Mouse (Mus musculus) kidney, postnatal 0 days (tissue): ENCODE results near the gene Gm37419. TPM values are rescaled to one million over a fixed set of nuclear protein-coding genes. Genes with fewer than 3 reads are reported as not detected.

ENCODE experiments used
- ATAC-seq: fragments of 200-750 bp; cut with Nextera tagmentation; replicated peaks from 2 replicates; pipeline ENCODE4 v1.8.0; 2017; ENCODE audit warnings: low read depth, moderate number of reproducible peaks, moderate TSS enrichment, moderate library complexity; ENCODE audit not compliant: low FRiP score
- DNase-seq: peaks from one replicate; pipeline ENCODE4 v3.0.0-alpha.2; 2016; ENCODE audit warnings: low spot score
- H3K27ac ChIP-seq: fragments of 300-500 bp; sonication (generic); 2 replicates; pipeline ENCODE4 v1.5.1; 2014; ENCODE audit warnings: mild to moderate bottlenecking
- H3K27me3 ChIP-seq: fragments of 300-500 bp; sonication (generic); 2 replicates; pipeline ENCODE4 v1.6.1; 2014; ENCODE audit warnings: low read length, mixed read lengths; ENCODE audit not compliant: insufficient read depth
- H3K36me3 ChIP-seq: fragments of 300-500 bp; sonication (generic); 2 replicates; pipeline ENCODE4 v1.6.1; 2014; ENCODE audit warnings: low read length, mixed read lengths; ENCODE audit not compliant: insufficient read depth
- H3K4me1 ChIP-seq: fragments of 300-500 bp; sonication (generic); replicated peaks from 2 replicates; pipeline ENCODE4 v1.6.1; 2014; ENCODE audit warnings: antibody characterized with exemption, low read length, mixed read lengths; ENCODE audit not compliant: insufficient read depth
- H3K4me2 ChIP-seq: fragments of 300-500 bp; sonication (generic); 2 replicates; pipeline ENCODE4 v1.6.1; 2014; ENCODE audit warnings: mild to moderate bottlenecking, low read length, moderate library complexity, mixed read lengths
- H3K4me3 ChIP-seq: fragments of 300-500 bp; sonication (generic); replicated peaks from 2 replicates; pipeline ENCODE4 v1.5.1; 2014; ENCODE audit warnings: low read depth, low read length
- H3K9ac ChIP-seq: fragments of 300-500 bp; sonication (generic); 2 replicates; pipeline ENCODE4 v1.6.1; 2014; ENCODE audit warnings: low read depth, low read length
- H3K9me3 ChIP-seq: fragments of 300-500 bp; sonication (generic); replicated peaks from 2 replicates; pipeline ENCODE4 v1.6.1; 2016; ENCODE audit warnings: low read length, inconsistent platforms, mixed read lengths
- CTCF ChIP-seq: IDR thresholded peaks from 2 replicates; pipeline ENCODE4 v1.5.1; 2016; ENCODE audit warnings: antibody characterized with exemption, low read depth, mild to moderate bottlenecking, moderate library complexity
- WGBS: fragments of 180-500 bp; shearing (Covaris S2); extraction: QIAGEN DNeasy Blood & Tissue Kit; methylation state at CpG from one replicate; pipeline ENCODE4 v1.1.7; 2014; 5-methylcytosine and 5-hydroxymethylcytosine counted together
- polyA plus RNA-seq: library from polyadenylated mRNA; unstranded; fragments of >200 nt; fragmentation: Nextera tagmentation; extraction: Ambion mirVana; gene quantifications from 2 replicates; pipeline ENCODE4 v1.2.1, GENCODE M21; 2015

Gene Gm37419
- polyA plus RNA-seq, 1 experiment from 2014 or later: not detected

DNA sequence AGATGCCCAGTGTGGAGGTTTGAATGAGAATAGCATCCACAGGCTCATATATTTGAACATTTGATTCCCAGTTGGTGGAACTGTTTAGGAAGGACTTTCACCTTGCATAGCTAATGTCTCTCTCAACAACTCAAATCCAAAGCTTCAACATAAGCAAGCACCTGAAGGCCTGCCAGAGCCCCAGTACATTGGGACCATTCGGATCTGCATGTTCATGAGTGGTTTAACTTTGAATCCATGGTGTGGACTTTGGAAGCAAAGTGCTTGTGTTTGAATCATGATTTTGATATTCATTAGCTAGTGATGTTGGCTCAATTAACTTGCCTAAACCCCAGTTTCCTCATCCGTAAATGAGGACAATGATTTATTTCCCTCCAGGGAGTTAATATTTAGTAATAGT, 21.6 kb downstream of the Gm37419 start:
- H3K4me1 ChIP-seq: no peaks in the 10 kb centered on the region
- ATAC-seq (no peak), DNase-seq (no peak)
- no peak for TF ChIP-seq CTCF
- 69% methylated on average over 2 of the region's 2 CpGs for WGBS
- H3K27ac ChIP-seq: no peak overlapping the region
- no peak overlapping the region for H3K4me3 ChIP-seq
- no peaks in the 10 kb centered on the region for H3K27me3 ChIP-seq
- H3K9ac ChIP-seq: no peak overlapping the region
- H3K36me3 ChIP-seq: no peaks in the 10 kb centered on the region
- H3K9me3 ChIP-seq: no peaks in the 10 kb centered on the region
- H3K4me2 ChIP-seq: no peak overlapping the region

DNA sequence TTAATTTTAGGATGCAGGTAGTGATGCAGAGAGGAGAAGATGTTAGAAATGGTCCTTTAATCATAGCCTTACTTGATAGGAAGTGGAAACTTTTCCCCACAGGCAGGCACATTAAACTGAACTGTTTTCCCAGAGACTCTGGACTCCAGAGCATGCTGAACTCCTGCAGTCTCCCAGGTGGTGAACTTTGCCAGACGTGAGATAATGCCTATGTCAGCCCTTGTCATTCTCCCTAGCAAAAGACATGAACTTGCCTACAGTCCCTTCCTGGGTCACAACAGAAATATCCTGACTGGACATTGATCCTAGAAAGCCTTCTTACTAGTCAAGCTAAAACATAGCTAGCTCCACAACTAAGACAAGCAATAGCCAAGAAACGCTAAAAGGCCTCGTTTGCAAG, 23.0 kb downstream of the Gm37419 start:
- H3K27me3 ChIP-seq: no peaks in the 10 kb centered on the region
- H3K9me3 ChIP-seq: no peaks in the 10 kb centered on the region
- H3K4me3 ChIP-seq: no peak overlapping the region
- no peak overlapping the region for H3K4me2 ChIP-seq
- DNase-seq (no peak), ATAC-seq (peak; percentile 74; the same call in 1 of the 2 replicates)
- H3K36me3 ChIP-seq: no peaks in the 10 kb centered on the region
- 69% methylated on average over 3 of the region's 3 CpGs for WGBS
- H3K27ac ChIP-seq: no peak overlapping the region
- no peak for TF ChIP-seq CTCF
- no peak overlapping the region for H3K9ac ChIP-seq
- H3K4me1 ChIP-seq: no peaks in the 10 kb centered on the region

DNA sequence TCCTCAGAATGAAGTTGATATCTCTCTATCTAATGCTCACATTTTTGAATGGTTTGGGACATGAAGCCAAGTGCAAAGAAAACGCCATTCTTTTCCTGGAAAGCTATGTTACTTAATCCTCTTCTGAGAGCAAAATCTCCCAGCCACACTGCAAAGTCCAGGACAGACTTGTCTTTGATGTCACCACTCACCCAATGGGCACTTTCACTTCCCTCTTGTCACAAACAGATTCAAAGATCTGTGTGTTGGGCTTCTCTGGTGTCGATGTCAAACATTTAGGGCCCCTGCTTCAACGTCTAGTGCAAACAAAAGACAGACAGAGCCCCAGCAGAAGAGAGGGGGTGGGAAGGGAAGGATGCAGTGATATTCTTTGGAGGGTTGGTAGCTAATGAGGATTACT, 23.8 kb downstream of the Gm37419 start:
- no peaks in the 10 kb centered on the region for H3K27me3 ChIP-seq
- TF ChIP-seq CTCF: no peak
- H3K4me2 ChIP-seq: no peak overlapping the region
- no peak overlapping the region for H3K27ac ChIP-seq
- WGBS: 38% methylated on average over 3 of the region's 3 CpGs
- H3K4me1 ChIP-seq: no peaks in the 10 kb centered on the region
- H3K36me3 ChIP-seq: no peaks in the 10 kb centered on the region
- no peak overlapping the region for H3K9ac ChIP-seq
- ATAC-seq: no peak
- H3K4me3 ChIP-seq: no peak overlapping the region
- H3K9me3 ChIP-seq: no peaks in the 10 kb centered on the region
- DNase-seq: no peak

DNA sequence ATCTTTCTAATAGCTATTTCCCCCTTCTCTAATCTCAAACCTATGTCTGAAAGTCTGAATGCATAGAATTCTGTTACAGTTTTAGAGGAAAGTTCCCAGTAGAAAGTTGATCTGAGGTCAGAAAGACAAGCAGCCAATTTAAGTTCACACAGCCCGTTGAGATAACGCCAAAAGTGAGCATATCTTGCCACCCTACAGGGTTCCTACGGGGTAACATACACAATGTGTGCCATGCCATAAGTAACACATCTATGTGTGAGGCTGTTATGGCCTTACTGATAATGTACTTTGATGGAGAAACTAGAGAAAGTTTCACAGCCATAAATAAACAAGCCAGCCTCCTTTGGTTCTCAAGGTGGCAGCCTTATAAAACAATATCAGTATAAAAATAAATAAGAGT, 26.1 kb downstream of the Gm37419 start:
- Histone ChIP-seq H3K36me3 (no peaks in the 10 kb centered on the region), H3K4me3 (no peak overlapping the region), H3K27me3 (no peaks in the 10 kb centered on the region), H3K27ac (no peak overlapping the region), H3K9me3 (no peaks in the 10 kb centered on the region), H3K4me2 (no peak overlapping the region), H3K9ac (no peak overlapping the region), H3K4me1 (no peaks in the 10 kb centered on the region)
- 74% methylated on average over 3 of the region's 3 CpGs for WGBS
- no peak for TF ChIP-seq CTCF
- DNase-seq (no peak), ATAC-seq (no peak)

DNA sequence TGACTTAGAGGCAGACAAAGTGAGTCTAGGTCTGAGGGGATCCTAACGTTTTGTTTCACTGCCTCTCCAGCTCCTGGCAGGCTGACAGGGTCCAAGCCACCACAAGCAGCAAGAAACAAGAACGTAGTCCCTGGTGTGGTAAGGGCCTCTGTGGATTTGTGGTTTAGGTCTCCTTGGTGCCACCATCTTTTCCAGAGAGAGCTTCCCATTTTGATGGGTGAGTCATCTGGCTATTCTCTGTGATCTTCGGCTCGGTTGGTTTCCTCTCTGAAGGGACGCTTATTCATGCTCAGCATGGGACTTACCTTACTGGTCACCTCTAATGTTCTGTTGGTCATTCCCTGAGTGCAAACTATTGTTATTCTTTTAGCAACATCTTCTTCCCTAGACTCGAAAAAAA, 28.0 kb downstream of the Gm37419 start:
- no peak overlapping the region for H3K4me2 ChIP-seq
- no peaks in the 10 kb centered on the region for H3K4me1 ChIP-seq
- TF ChIP-seq CTCF: no peak
- H3K27me3 ChIP-seq: no peaks in the 10 kb centered on the region
- H3K27ac ChIP-seq: no peak overlapping the region
- no peaks in the 10 kb centered on the region for H3K9me3 ChIP-seq
- H3K9ac ChIP-seq: no peak overlapping the region
- no peaks in the 10 kb centered on the region for H3K36me3 ChIP-seq
- ATAC-seq (no peak), DNase-seq (no peak)
- 48% methylated on average over 6 of the region's 6 CpGs for WGBS
- H3K4me3 ChIP-seq: no peak overlapping the region

DNA sequence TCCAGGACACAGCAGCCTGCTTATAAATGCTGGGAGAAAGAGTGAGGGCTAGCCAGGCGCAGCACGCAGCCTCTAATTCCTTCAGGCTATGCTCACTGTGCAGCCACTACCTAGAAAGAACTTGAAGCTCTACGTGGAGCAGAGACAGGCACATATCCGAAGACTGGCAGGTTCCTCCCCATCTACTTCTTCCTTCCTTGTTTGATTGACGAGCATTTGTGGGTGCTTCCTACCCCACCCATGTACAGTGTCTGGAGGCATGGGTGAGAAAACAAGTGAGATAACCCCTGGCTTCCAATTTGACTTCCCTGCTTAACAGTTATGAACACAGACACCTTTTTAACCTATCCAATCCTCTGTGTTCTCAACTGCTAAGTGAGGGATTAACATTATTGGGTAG, 28.5 kb downstream of the Gm37419 start:
- no peak for DNase-seq
- Histone ChIP-seq H3K9ac (no peak overlapping the region), H3K4me3 (no peak overlapping the region), H3K9me3 (no peaks in the 10 kb centered on the region), H3K4me2 (no peak overlapping the region), H3K36me3 (no peaks in the 10 kb centered on the region), H3K27ac (no peak overlapping the region), H3K4me1 (no peaks in the 10 kb centered on the region), H3K27me3 (no peaks in the 10 kb centered on the region)
- no peak for ATAC-seq
- WGBS: 54% methylated on average over 5 of the region's 5 CpGs
- TF ChIP-seq CTCF: no peak

DNA sequence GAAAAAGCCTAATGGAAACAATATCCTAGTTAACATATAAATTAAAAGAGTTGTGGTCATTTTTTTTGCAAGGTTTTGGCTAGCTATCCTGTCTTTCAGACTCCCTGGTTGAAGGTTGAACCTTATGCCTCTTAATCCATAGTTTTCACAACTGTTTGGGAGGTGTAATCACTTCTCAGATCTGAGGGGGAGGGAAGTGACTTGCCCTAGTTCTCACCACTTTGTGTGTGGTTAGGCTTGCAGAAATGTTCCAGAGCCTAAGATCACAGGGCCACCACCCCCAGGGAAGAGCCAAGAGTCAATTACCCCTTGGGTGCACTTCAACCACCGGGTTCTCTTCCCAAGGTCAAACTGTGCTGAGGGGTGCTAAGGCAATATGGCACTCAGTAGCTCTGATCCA, 33.4 kb downstream of the Gm37419 start:
- no peak for TF ChIP-seq CTCF
- no peak overlapping the region for H3K4me2 ChIP-seq
- no peaks in the 10 kb centered on the region for H3K4me1 ChIP-seq
- no peak overlapping the region for H3K4me3 ChIP-seq
- H3K36me3 ChIP-seq: no peaks in the 10 kb centered on the region
- H3K9ac ChIP-seq: no peak overlapping the region
- ATAC-seq (no peak), DNase-seq (no peak)
- no peaks in the 10 kb centered on the region for H3K9me3 ChIP-seq
- WGBS: 38% methylated on average over 1 of the region's 1 CpGs
- H3K27ac ChIP-seq: no peak overlapping the region
- H3K27me3 ChIP-seq: no peaks in the 10 kb centered on the region
